Mouse (Mus musculus) layer of hippocampus, postnatal 14 days (tissue): ENCODE measurements around the gene Rabep2. TPM values are rescaled to one million over a fixed set of nuclear protein-coding genes. Genes with fewer than 3 reads are reported as not detected.
"Not testable (repeated sequence)": the region's sequence is repeated elsewhere in the genome, so short reads cannot be mapped to it uniquely, and the experiment has no call there.

Source experiments
- DNase-seq, 2 experiments: peaks; one replicate each; pipeline ENCODE4 v3.0.0; 2021 to 2022; ENCODE audit warnings: low spot score in 2 of 2, mixed read lengths in 1 of 2
- long read RNA-seq, 2 experiments: library from polyadenylated mRNA; stranded (forward); transcript quantifications; one replicate each; pipeline ENCODE4 v2.0.0; 2021
- total RNA-seq, 2 experiments: library from RNA; stranded (reverse); gene quantifications; 2 replicates each; pipeline ENCODE4 v1.2.3; 2021

Gene Rabep2
- total RNA-seq = 10 to 100 TPM in 1 of 2 experiments, 1 to 10 TPM in 1; 8.9 to 11.5 TPM
- long read RNA-seq, experiment 1, partial matches to known transcripts = 0 of 7 reads
- long read RNA-seq, experiment 1, other reads (novel, unspliced or antisense) = 7 of 7 reads
- long read RNA-seq, experiment 2, partial matches to known transcripts = 0 of 19 reads
- long read RNA-seq, experiment 2, other reads (novel, unspliced or antisense) = 18 of 19 reads

DNA sequence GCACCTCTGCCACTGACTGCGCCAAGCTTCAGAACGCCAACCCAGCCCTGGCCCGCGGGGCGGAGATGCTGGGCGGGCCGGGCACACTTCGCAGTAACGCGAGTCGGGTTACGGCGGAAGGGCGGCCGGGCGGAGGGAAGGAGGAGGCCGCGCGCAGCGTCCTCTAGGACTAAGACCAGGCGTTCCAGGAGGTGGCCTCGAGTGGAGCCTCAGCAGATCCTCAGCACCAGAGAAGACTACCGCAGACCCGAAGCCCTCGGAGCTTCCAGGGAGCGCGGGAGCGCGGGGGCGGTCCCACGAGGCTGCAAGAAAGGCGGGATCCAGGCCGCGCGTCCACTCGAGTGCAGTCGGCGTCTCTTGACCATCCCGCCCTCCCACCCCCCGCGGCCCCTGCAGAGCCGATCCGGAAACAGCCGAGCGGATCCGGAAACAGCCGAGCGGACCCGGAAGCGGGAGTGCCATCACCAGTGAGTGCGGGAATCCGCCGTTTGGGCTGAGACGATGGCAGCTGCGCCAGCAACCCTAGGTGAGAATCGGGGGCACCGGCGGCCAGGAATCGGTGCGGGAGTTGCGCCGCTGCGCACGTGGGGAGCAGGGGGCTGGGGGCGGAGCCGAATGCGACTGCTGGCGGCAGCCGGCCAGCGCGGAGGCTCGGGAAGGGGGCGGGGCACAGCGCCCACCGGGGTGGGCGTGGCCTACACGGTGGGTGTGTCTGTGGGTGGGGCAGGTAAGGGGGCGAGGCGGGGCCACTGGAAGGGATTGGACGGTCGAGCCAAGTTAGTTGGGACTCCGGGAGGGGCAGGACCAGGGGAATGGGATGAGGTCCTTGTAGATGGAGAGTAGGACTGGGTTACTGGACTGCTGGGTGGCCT is at the start of gene Rabep2:
Gene Rabep2 (plus strand): TSS at position 129 of the 872 bp plus-strand sequence.
- DNase-seq = peak; percentile 95 to 98

GRCm38 (mm10) chr7:126383565-126383964 is 45.0 kb upstream of the Rabep2 start:
- DNase-seq = no peak

DNA sequence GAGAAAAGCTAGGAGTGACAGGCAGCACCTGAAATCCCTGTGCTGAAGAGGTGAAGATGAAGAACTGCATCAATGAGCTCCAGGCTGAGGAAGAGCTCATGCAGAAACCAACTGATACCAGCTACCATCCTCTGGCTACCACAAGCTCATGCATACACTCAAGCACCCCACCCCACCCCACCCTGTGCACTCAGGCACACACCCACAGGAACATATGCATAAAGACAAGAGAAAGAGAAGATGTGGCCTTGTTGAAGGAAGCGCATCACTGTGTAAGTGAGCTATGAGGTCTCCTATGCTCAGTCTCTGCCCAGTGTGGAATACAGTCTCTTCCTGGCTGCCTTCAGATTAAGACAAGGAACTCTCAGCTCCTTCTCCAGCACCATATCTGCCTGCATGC is 40.4 kb upstream of the Rabep2 start:
- DNase-seq = no peak

DNA sequence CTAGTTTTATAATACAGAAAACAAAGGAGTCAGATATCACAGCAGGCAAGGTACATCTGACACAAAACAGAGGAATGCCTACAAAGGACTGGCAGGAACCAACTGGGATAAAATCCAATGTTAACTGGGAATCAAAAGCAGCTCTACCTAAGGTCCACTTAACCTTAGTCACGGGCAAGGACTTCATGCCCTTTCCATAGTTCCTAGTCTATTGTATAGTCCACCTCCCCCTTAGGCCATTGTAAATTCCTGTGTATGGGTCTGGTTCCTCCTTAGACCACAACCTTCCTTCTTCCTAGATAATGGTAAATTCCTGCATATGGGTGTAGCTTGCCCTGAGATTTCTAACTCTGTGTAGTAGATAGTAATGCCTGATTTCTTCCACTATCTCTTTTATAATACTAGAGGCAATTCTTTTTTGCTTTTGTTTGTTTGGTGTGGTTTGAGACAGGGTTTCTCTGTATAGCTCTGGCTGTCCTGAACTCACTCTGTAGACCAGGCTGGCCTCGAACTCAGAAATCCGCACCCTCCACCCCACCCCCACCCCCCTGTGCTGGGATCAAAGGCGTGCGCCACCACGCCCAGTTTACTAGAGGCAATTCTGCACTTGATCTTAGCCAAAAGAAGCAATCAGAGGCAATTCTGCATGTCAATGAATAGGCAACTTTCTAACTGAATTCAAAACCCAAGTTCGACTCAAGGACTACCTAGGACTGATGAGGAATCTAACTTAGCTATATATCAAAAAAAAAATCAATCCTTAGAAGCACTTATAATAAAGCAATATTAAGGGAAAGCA is 36.3 kb upstream of the Rabep2 start:
- not testable (repeated sequence) for DNase-seq

- DNase-seq = peak; percentile 99
These were observed 32.0 kb upstream of the Rabep2 start, which contains the start of gene Nfatc2ip for GRCm38 (mm10) chr7:126396298-126397119. Gene Nfatc2ip (minus strand): TSS chr7:126396737.

DNA sequence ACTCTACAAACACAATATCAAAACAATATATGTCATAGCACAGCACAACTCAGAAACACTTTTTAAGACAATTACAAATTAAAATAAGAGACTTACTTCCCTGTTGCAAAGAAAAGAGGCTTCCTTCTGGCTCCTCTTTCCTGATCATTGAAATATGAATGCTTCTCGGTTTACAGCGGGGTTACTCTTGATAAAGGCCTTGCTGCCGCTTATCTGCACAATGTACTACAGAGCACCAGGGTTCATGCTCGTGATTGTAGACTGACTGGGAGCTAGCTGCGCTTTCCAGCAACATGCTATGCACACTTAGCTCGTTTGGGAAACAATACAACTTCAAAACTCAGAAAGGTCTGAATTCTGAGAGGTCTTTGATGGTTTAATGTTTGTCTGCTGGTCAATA is 31.3 kb upstream of the Rabep2 start:
- no peak for DNase-seq

DNA sequence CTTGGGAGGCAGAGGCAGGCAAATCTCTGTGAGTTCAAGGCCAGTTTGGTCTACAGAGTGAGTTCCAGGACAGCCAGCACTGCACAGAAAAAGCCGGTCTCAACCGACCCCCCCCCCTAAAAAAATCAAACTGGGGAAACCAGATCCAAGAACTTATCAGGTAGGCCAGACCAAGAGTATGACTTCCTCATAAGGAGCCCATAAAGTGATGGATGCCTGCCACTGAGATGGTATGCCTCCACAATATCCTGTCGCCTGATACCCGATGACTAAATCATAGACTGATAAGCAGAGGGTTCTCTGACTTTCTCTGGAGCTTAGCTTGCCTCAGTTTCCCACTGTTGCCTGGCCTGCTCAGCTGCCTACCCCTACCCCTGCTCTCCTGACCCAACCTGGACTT is 30.7 kb upstream of the Rabep2 start:
- DNase-seq = no peak

DNA sequence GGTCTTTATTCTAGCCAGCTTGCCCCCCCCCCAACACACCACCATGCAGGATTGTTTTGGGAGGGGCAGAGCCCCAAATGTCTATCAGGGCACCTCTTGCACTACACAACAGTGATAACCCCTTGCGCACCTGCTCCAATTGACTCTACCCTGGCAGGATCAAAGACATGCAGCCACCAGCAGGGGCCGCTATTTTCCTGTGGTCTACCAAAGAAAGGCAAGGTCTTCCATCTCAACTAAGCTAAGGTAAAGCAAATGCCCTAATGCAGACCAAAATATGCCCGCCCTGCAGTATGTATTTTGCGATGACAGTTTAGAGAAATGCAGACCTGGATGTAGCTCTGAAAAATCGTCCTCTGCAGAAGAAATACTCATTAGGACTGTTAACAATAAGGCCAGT is 29.0 kb upstream of the Rabep2 start:
- DNase-seq = peak; percentile 72 to 80

DNA sequence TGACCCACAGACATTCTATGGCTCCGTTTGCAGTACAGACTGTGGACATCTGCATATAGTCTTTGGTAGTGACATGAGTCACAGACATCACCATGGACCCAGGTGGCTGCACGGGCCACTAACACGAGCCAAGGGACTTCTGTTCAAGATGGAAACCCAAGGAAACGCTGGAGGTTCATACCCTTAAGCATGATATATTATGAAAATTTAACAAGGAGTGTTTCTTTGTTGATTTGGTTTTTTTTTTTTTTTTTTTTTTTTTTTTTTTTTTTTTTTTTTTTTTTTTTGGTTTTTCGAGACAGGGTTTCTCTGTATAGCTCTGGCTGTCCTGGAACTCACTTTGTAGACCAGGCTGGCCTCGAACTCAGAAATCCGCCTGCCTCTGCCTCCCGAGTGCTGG is 26.0 kb upstream of the Rabep2 start:
- DNase-seq = not testable (repeated sequence)

- DNase-seq = no peak
These were observed 19.9 kb upstream of the Rabep2 start for GRCm38 (mm10) chr7:126408686-126409085.

DNA sequence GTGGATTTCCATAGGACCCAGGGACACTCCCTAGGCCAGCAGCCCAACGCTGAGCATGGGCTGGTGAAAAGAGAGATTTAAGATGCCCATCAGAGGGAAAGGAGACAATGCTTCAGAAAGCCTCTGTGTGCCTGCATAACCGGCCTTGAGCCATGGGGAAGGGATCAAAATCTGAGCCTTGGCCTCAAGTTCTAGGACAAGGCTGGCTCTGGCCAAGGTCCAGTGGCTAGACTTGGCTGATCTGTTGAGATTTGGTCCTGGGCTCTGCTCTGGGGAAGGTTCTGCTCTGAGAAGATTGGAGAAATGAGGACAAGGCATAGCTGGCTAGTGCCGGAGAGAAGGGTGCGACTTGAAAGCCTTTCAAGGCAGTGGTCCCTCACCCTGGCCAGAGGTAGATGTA is 17.5 kb upstream of the Rabep2 start:
- DNase-seq = no peak

GRCm38 (mm10) chr7:126414725-126415124 is 13.8 kb upstream of the Rabep2 start, which contains the start of gene Cd19:
Gene Cd19 (minus strand): TSS chr7:126414889.
- DNase-seq = no peak

- no peak for DNase-seq
These were observed 11.9 kb upstream of the Rabep2 start for GRCm38 (mm10) chr7:126416615-126417014.

DNA sequence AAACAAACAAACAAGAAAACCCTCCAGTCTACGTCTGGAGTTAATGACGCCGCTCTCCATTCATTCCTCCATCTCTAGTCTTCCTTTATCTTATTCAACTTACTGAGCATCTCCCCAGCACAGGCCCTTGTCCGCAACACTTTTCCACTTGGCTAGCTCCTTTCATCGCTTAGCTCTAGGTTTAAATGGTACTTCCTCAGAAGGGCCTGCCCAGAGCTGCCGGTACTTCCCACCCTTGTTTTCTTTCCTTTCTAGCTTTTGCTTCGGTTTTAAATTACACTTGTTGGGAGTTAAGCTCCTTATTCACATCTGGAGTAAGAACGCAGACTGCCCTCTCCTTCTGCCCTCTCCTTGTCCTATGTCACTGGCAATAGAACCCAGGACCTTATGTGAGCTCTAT is 11.5 kb upstream of the Rabep2 start:
- DNase-seq = no peak

DNA sequence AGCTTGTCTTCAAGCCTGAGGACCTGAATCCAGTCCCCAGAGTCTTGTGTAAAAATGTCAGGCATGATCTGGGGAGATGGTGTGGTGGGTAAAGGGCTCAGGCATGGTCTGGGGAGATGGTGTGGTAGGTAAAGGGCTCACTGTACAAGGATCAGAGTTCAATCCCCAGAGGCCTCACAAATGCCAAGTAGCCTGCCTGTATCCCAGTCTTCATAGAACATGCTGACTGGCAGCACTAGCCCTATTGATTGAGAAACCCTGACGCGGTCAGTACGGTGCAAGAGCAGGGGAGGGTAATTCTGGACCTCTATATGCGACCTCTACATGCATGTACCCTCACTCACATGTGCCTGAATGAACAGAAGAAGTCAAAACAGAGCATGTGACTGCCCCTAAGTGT is 11.0 kb upstream of the Rabep2 start:
- DNase-seq = no peak

- DNase-seq = no peak
These were observed 10.1 kb upstream of the Rabep2 start for GRCm38 (mm10) chr7:126418496-126418895.

- no peak for DNase-seq
These were observed 6.8 kb upstream of the Rabep2 start for GRCm38 (mm10) chr7:126421756-126422155.

GRCm38 (mm10) chr7:126424161-126424560 is 4.4 kb upstream of the Rabep2 start:
- DNase-seq = no peak

DNA sequence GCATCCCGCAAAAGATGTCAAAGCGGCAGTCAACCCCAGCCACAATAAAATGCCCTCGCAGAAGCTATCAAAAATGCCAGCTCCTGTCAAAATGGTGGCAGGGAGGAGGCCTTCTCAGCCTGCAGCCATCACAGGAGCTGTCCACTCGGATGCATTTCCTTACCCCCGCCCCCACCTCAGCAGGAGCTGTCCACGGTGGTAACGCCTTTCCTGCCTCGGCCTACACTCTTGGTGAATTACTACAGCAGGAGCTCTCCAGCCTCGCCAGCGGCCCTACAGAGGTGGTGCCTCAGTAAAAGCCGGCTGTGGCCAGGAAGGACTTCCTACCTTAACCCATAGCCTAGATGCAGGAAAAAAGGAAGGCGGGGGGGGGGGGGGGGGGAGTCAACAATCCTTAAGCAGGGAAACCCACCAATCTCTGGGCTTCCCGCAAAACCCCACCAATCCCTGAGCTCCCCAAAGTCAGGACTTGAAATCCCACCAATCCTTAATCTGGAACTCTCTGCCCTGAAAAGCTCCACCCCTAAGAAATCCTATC is 1.2 kb upstream of the Rabep2 start:
- DNase-seq = no peak

- DNase-seq = no peak
These were observed 405 bp upstream of the Rabep2 start for GRCm38 (mm10) chr7:126428154-126428553.
